Mouse (Mus musculus) lung, postnatal 36 days (tissue): ENCODE data around the gene Trim44.

ENCODE experiments used
- DNase-seq: peaks from one replicate; pipeline ENCODE4 v3.0.0; 2022; ENCODE audit warnings: mixed read lengths

Trim44 gene

GRCm38 (mm10) chr2:102362266-102362665 is 45.4 kb downstream of the Trim44 start:
- no peak for DNase-seq

- DNase-seq = peak; percentile 21
Observed at GRCm38 (mm10) chr2:102356879-102357695, 50.5 kb downstream of the Trim44 start.

GRCm38 (mm10) chr2:102354076-102354475 is 53.6 kb downstream of the Trim44 start:
- no peak for DNase-seq

- no peak for DNase-seq
Observed at GRCm38 (mm10) chr2:102341429-102341828, 66.2 kb downstream of the Trim44 start.

GRCm38 (mm10) chr2:102336816-102337215 is 70.8 kb downstream of the Trim44 start:
- no peak for DNase-seq

- no peak for DNase-seq
Observed at GRCm38 (mm10) chr2:102331932-102332331, 75.7 kb downstream of the Trim44 start.

GRCm38 (mm10) chr2:102331092-102331491 is 76.5 kb downstream of the Trim44 start:
- no peak for DNase-seq

- peak; percentile 23 for DNase-seq
Observed at GRCm38 (mm10) chr2:102325921-102326320, 81.7 kb downstream of the Trim44 start.

- DNase-seq = no peak
Observed at GRCm38 (mm10) chr2:102324336-102324735, 83.3 kb downstream of the Trim44 start.

- DNase-seq = no peak
Observed at GRCm38 (mm10) chr2:102316540-102316939, 91.1 kb downstream of the Trim44 start.

GRCm38 (mm10) chr2:102315153-102315552 is 92.5 kb downstream of the Trim44 start:
- no peak for DNase-seq

GRCm38 (mm10) chr2:102314610-102315009 is 93.0 kb downstream of the Trim44 start:
- peak; percentile 31 for DNase-seq

- DNase-seq = no peak
Observed at GRCm38 (mm10) chr2:102314068-102314467, 93.6 kb downstream of the Trim44 start.

GRCm38 (mm10) chr2:102312903-102313302 is 94.7 kb downstream of the Trim44 start:
- DNase-seq = no peak

- DNase-seq = no peak
Observed at GRCm38 (mm10) chr2:102303274-102303673, 104.4 kb downstream of the Trim44 start.

GRCm38 (mm10) chr2:102302532-102302931 is 105.1 kb downstream of the Trim44 start:
- DNase-seq = no peak

- no peak for DNase-seq
Observed at GRCm38 (mm10) chr2:102294827-102295270, 112.8 kb downstream of the Trim44 start.

GRCm38 (mm10) chr2:102293181-102293580 is 114.4 kb downstream of the Trim44 start:
- peak; percentile 20 for DNase-seq

- no peak for DNase-seq
Observed at GRCm38 (mm10) chr2:102292051-102292450, 115.6 kb downstream of the Trim44 start.

GRCm38 (mm10) chr2:102291533-102291932 is 116.1 kb downstream of the Trim44 start:
- peak; percentile 13 for DNase-seq

GRCm38 (mm10) chr2:102290041-102290440 is 117.6 kb downstream of the Trim44 start:
- peak; percentile 85 for DNase-seq

GRCm38 (mm10) chr2:102288676-102289075 is 119.0 kb downstream of the Trim44 start:
- no peak for DNase-seq

GRCm38 (mm10) chr2:102287369-102287768 is 120.3 kb downstream of the Trim44 start:
- DNase-seq = no peak

- DNase-seq = no peak
Observed at GRCm38 (mm10) chr2:102282081-102282480, 125.5 kb downstream of the Trim44 start.

- no peak for DNase-seq
Observed at GRCm38 (mm10) chr2:102279779-102280178, 127.8 kb downstream of the Trim44 start.
